Comparison of ENCODE assay signal across 10 mouse cellular contexts in genomic region chr1:135958483-135958882, GRCm38 (mm10). TPM values are rescaled to one million over a fixed set of nuclear protein-coding genes. Genes with fewer than 3 reads are reported as not detected.
A peak's percentile ranks its signal among the peaks of the same experiment; 100 is the strongest.
DNase-seq lines count a peak whose midpoint lies in the region; ATAC-seq and TF ChIP-seq lines count a peak whose summit lies in the region.
"Had no signal": no experiment of that assay in that cellular context is flagged by ENCODE, and none has a peak within 500 bp of the region (broad histone marks: within the 10 kb centered on the region; RNA-seq: fewer than 3 reads in every experiment).

No protein-coding gene starts in this region.

- no peak for TF ChIP-seq EP300 in CH12.LX (IDR thresholded peaks at IDR 0.05; ENCODE audit: low read length)

- H3K27me3 ChIP-seq in CH12.LX (replicated peaks), result peaks cover 83% of the 10 kb centered on the region
- no peaks in the 10 kb centered on the region for H3K27me3 ChIP-seq in hindbrain, embryonic 14.5 days (ENCODE audit: control insufficient read depth, insufficient read depth, low read length)
- no peaks in the 10 kb centered on the region for H3K27me3 ChIP-seq in midbrain, embryonic 15.5 days (replicated peaks)
- H3K27me3 ChIP-seq: embryonic facial prominence, embryonic 15.5 days had no signal

- no peaks in the 10 kb centered on the region for H3K79me2 ChIP-seq in CH12.LX (replicated peaks; ENCODE audit: control insufficient read depth, extremely low read depth, insufficient read depth, poor library complexity, severe bottlenecking)

- H3K4me2 ChIP-seq in CH12.LX (ENCODE audit: insufficient read depth, low read depth, poor library complexity, severe bottlenecking), result no peak overlapping the region
- no peak overlapping the region for H3K4me2 ChIP-seq in hindbrain, embryonic 14.5 days (replicated peaks)
- no peak overlapping the region for H3K4me2 ChIP-seq in midbrain, embryonic 15.5 days
- H3K4me2 ChIP-seq: embryonic facial prominence, embryonic 15.5 days; lung, embryonic 15.5 days had no signal

- H3K9ac ChIP-seq in CH12.LX (ENCODE audit: insufficient read depth, low read depth), result no peak overlapping the region
- H3K9ac ChIP-seq in hindbrain, embryonic 14.5 days, result no peak overlapping the region
- no peak overlapping the region for H3K9ac ChIP-seq in midbrain, embryonic 15.5 days
- H3K9ac ChIP-seq: embryonic facial prominence, embryonic 15.5 days; lung, embryonic 15.5 days had no signal

- no peaks in the 10 kb centered on the region for H3K9me3 ChIP-seq in CH12.LX (replicated peaks; ENCODE audit: low read length)
- no peaks in the 10 kb centered on the region for H3K9me3 ChIP-seq in hindbrain, embryonic 14.5 days (ENCODE audit: control insufficient read depth, low read length)
- H3K9me3 ChIP-seq in midbrain, embryonic 15.5 days, result no peaks in the 10 kb centered on the region
- H3K9me3 ChIP-seq: embryonic facial prominence, embryonic 15.5 days; lung, embryonic 15.5 days had no signal

- TF ChIP-seq CTCF in CH12.LX (conservative IDR thresholded peaks at IDR 0.05 in 1 of 2, IDR thresholded peaks at IDR 0.05 in 1 of 2; ENCODE audit: low read depth in 2 of 2, low read length in 2 of 2), result peak; percentile 79 to 95

- no peak overlapping the region for H3K27ac ChIP-seq in CH12.LX (ENCODE audit: insufficient read depth, low read depth)
- no peak overlapping the region for H3K27ac ChIP-seq in hindbrain, embryonic 14.5 days
- H3K27ac ChIP-seq in midbrain, embryonic 15.5 days, result no peak overlapping the region
- H3K27ac ChIP-seq: embryonic facial prominence, embryonic 15.5 days; lung, embryonic 15.5 days had no signal

- TF ChIP-seq POLR2A in CH12.LX (IDR thresholded peaks at IDR 0.05; ENCODE audit: low read depth, low read length), result no peak

- WGBS in hindbrain, embryonic 14.5 days, result 47% methylated on average over 4 of the region's 4 CpGs
- 46% methylated on average over 4 of the region's 4 CpGs for WGBS in midbrain, embryonic 15.5 days

- no peaks in the 10 kb centered on the region for H3K4me1 ChIP-seq in CH12.LX (ENCODE audit: control insufficient read depth in 1 of 2, insufficient read depth in 2 of 2)
- H3K4me1 ChIP-seq in hindbrain, embryonic 14.5 days (replicated peaks; ENCODE audit: control insufficient read depth, insufficient read depth, low read length), result no peaks in the 10 kb centered on the region
- H3K4me1 ChIP-seq in midbrain, embryonic 15.5 days, result no peaks in the 10 kb centered on the region
- H3K4me1 ChIP-seq: embryonic facial prominence, embryonic 15.5 days; lung, embryonic 15.5 days had no signal

- DNase-seq in kidney, adult 9 months, result peak; percentile 72
- DNase-seq in kidney, postnatal 10 days, result no peak
- peak; percentile 62 for DNase-seq in CH12.LX (ENCODE audit: extremely low read depth)
- peak; percentile 61 for DNase-seq in adipocyte (ENCODE audit: low spot score)
- DNase-seq in hindbrain, embryonic 14.5 days (ENCODE audit: low spot score), result peak; percentile 80
- DNase-seq in testis, postnatal 14 days (ENCODE audit: low spot score), result no peak
- DNase-seq in right cerebral cortex, postnatal 36 days (ENCODE audit: low spot score in 2 of 2), result no peak

- H3K4me3 ChIP-seq in CH12.LX (replicated peaks in 1 of 3; ENCODE audit: low read depth in 2 of 3, low read length in 2 of 3, poor library complexity in 1 of 3), result no peak overlapping the region
- H3K4me3 ChIP-seq in hindbrain, embryonic 14.5 days (replicated peaks; ENCODE audit: low read length), result no peak overlapping the region
- no peak overlapping the region for H3K4me3 ChIP-seq in midbrain, embryonic 15.5 days
- H3K4me3 ChIP-seq: embryonic facial prominence, embryonic 15.5 days; lung, embryonic 15.5 days had no signal

- ATAC-seq in hindbrain, embryonic 14.5 days (ENCODE audit: low FRiP score), result no peak
- ATAC-seq in midbrain, embryonic 15.5 days (replicated peaks), result peak; percentile 67

- dilution Hi-C loops in CH12.LX (cut with MboI; ENCODE audit: extremely low pct_ligation_motif_present, extremely low pct_unique_long_range_greater_than_20kb, low sequenced_read_pairs), result no loop called here

- TF ChIP-seq RAD21 in CH12.LX (IDR thresholded peaks at IDR 0.05; ENCODE audit: low read depth, low read length), result peak; percentile 69

- in situ Hi-C loops in CH12.LX (cut with MboI; ENCODE audit: low pct_ligation_motif_present, low pct_unique_long_range_greater_than_20kb, low sequenced_read_pairs), result no loop called here

- no peaks in the 10 kb centered on the region for H3K36me3 ChIP-seq in CH12.LX (replicated peaks in 1 of 2; ENCODE audit: control insufficient read depth in 1 of 2, insufficient read depth in 1 of 2, low read length in 1 of 2)
- no peaks in the 10 kb centered on the region for H3K36me3 ChIP-seq in hindbrain, embryonic 14.5 days (replicated peaks; ENCODE audit: control insufficient read depth, insufficient read depth)
- H3K36me3 ChIP-seq in midbrain, embryonic 15.5 days (replicated peaks), result no peaks in the 10 kb centered on the region
- H3K36me3 ChIP-seq: embryonic facial prominence, embryonic 15.5 days; lung, embryonic 15.5 days had no signal

TF ChIP-seq in CH12.LX, 34 proteins besides CTCF, POLR2A, EP300 and RAD21:
- TF ChIP-seq MYC (IDR thresholded peaks at IDR 0.05; ENCODE audit: low read depth, low read length) (peak; percentile 53; the same call in 1 of the 2 replicates), SMC3 (IDR thresholded peaks at IDR 0.05; ENCODE audit: low read depth, low read length) (peak; percentile 58), ZC3H11A (IDR thresholded peaks at IDR 0.05; ENCODE audit: low read depth, low read length) (no peak), MAX (IDR thresholded peaks at IDR 0.05; ENCODE audit: low read length) (no peak), POLR2AphosphoS2 (IDR thresholded peaks at IDR 0.05; ENCODE audit: low read depth, low read length) (no peak), NRF1 (IDR thresholded peaks at IDR 0.05; ENCODE audit: low read depth, low read length) (no peak), E2F4 (IDR thresholded peaks at IDR 0.05; ENCODE audit: insufficient replicate concordance, low read depth, low read length) (no peak), IRF4 (IDR thresholded peaks at IDR 0.05; ENCODE audit: low read depth, low read length) (no peak), ELF1 (IDR thresholded peaks at IDR 0.05; ENCODE audit: low read depth, low read length) (no peak)

RNA-seq across cellular contexts. Expression of gene Pkp1, which starts 39.5 kb away (rescaled TPM):
- not detected in 2 replicates for total RNA-seq in CH12.LX (2012; rRNA removed)
- total RNA-seq in CH12.LX (2014; rRNA removed), result not detected in 2 replicates
- not detected in 2 replicates for polyA plus RNA-seq in CH12.LX (2012; ENCODE audit: insufficient read length, low read depth)
- polyA plus RNA-seq in hindbrain, embryonic 14.5 days (2014; fragmentation: Nextera tagmentation; extraction: Ambion mirVana), result not detected in 2 replicates
- polyA plus RNA-seq in midbrain, embryonic 15.5 days (2015; fragmentation: Nextera tagmentation; extraction: Ambion mirVana), result 0.05 and 0.25 TPM in 2 replicates

RNA-seq across cellular contexts. Expression of gene Igfn1, which starts 47.7 kb away (rescaled TPM):
- total RNA-seq in CH12.LX (2012; rRNA removed), result not detected in 2 replicates
- total RNA-seq in CH12.LX (2014; rRNA removed), result not detected in 2 replicates
- polyA plus RNA-seq in CH12.LX (2012; ENCODE audit: insufficient read length, low read depth), result 0.04 TPM in 1 of 2 replicates, not detected in the other
- polyA plus RNA-seq in hindbrain, embryonic 14.5 days (2014; fragmentation: Nextera tagmentation; extraction: Ambion mirVana), result not detected in 2 replicates
- polyA plus RNA-seq in midbrain, embryonic 15.5 days (2015; fragmentation: Nextera tagmentation; extraction: Ambion mirVana), result not detected in 2 replicates
- polyA plus RNA-seq: lung, embryonic 15.5 days had no signal

RNA-seq across cellular contexts. Expression of gene Tmem9, which starts 49.5 kb away (rescaled TPM):
- total RNA-seq in CH12.LX (2012; rRNA removed), result 19.1 and 22.2 TPM in 2 replicates
- total RNA-seq in CH12.LX (2014; rRNA removed), result 28.2 and 30.1 TPM in 2 replicates
- polyA plus RNA-seq in CH12.LX (2012; ENCODE audit: insufficient read length, low read depth), result 23.9 and 28.6 TPM in 2 replicates
- polyA plus RNA-seq in hindbrain, embryonic 14.5 days (2014; fragmentation: Nextera tagmentation; extraction: Ambion mirVana), result 98.2 and 116 TPM in 2 replicates
- polyA plus RNA-seq in midbrain, embryonic 15.5 days (2015; fragmentation: Nextera tagmentation; extraction: Ambion mirVana), result 150 and 154 TPM in 2 replicates

Comparison
In these comparisons a context has a peak if more than half of its experiments do, and no peak if none do; other contexts are left out.
1. DNase-seq: peak in kidney, adult 9 months (single experiment), CH12.LX (single experiment), adipocyte (single experiment) and hindbrain, embryonic 14.5 days (single experiment); none in kidney, postnatal 10 days (single experiment), testis, postnatal 14 days (single experiment) and right cerebral cortex, postnatal 36 days (0 of 2).